Comparison of ENCODE assay signal across 17 mouse cellular contexts in the genomic region with DNA sequence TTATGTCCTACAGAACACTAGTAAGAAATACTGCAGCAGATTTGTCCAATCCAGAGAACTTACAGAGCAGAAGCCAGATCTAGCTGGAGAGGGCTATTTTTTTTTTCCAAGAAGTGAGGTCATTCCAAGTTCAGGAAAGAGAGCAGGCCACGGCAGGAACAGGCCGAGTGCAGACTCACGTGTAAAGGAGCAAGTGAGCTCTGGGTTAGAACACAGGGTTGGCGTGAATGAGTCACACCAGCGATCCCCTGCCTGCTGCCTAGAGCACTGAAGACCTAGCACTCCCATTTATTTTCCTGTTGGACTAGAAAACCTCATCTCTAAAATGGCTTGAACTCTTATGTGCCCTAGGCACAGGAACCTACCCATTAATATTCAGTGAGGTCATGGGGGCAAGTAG.
DNase-seq lines count a peak whose midpoint lies in the region; ATAC-seq lines count a peak whose summit lies in the region.
"Had no signal": no experiment of that assay in that cellular context is flagged by ENCODE, and none has a peak within 500 bp of the region (broad histone marks: within the 10 kb centered on the region; RNA-seq: fewer than 3 reads in every experiment).

No protein-coding gene starts in this region.

- peaks cover 51% of the 10 kb centered on the region for H3K4me1 ChIP-seq in heart, embryonic 12.5 days (replicated peaks)
- H3K4me1 ChIP-seq in kidney, embryonic 15.5 days = no peaks in the 10 kb centered on the region
- H3K4me1 ChIP-seq: limb, embryonic 12.5 days; neural tube, embryonic 12.5 days had no signal

- no peaks in the 10 kb centered on the region for H3K36me3 ChIP-seq in heart, embryonic 12.5 days
- H3K36me3 ChIP-seq in kidney, embryonic 15.5 days = no peaks in the 10 kb centered on the region
- H3K36me3 ChIP-seq: limb, embryonic 12.5 days; neural tube, embryonic 12.5 days had no signal

- H3K27me3 ChIP-seq in heart, embryonic 12.5 days (replicated peaks) = no peaks in the 10 kb centered on the region
- no peaks in the 10 kb centered on the region for H3K27me3 ChIP-seq in kidney, embryonic 15.5 days
- H3K27me3 ChIP-seq: limb, embryonic 12.5 days; neural tube, embryonic 12.5 days had no signal

- no peak overlapping the region for H3K4me2 ChIP-seq in heart, embryonic 12.5 days
- H3K4me2 ChIP-seq in kidney, embryonic 15.5 days = no peak overlapping the region
- H3K4me2 ChIP-seq: limb, embryonic 12.5 days; neural tube, embryonic 12.5 days had no signal

- 38% methylated on average over 5 of the region's 5 CpGs for WGBS in heart, embryonic 12.5 days
- WGBS in kidney, embryonic 15.5 days = 57% methylated on average over 5 of the region's 5 CpGs

- H3K9ac ChIP-seq in heart, embryonic 12.5 days = no peak overlapping the region
- no peak overlapping the region for H3K9ac ChIP-seq in kidney, embryonic 15.5 days
- H3K9ac ChIP-seq: limb, embryonic 12.5 days; liver, postnatal 0 days; neural tube, embryonic 12.5 days had no signal

- DNase-seq in heart, adult 8-10 months (ENCODE audit: low spot score) = no peak
- DNase-seq in 3T3-L1 (ENCODE audit: low read depth, low spot score) (peak; percentile 40), NIH3T3 (ENCODE audit: low read depth) (peak; percentile 32)
- no peak for DNase-seq in urinary bladder, postnatal 4 days (ENCODE audit: low spot score in 2 of 2)
- DNase-seq in cerebellum, adult 9-10 months = no peak
- DNase-seq: cerebellum, adult 18-20 months; gastrocnemius, postnatal 10 days; layer of hippocampus, postnatal 36 days; liver, postnatal 0 days; thymus, postnatal 25 days had no signal

- peak overlapping the region; percentile 54; the same call in 1 of the 2 replicates for H3K27ac ChIP-seq in heart, embryonic 12.5 days (ENCODE audit: poor library complexity, severe bottlenecking)
- peak overlapping the region; percentile 18; the same call in 1 of the 2 replicates for H3K27ac ChIP-seq in kidney, embryonic 15.5 days
- H3K27ac ChIP-seq: limb, embryonic 12.5 days; neural tube, embryonic 12.5 days had no signal

- no peaks in the 10 kb centered on the region for H3K9me3 ChIP-seq in heart, embryonic 12.5 days (replicated peaks)
- no peaks in the 10 kb centered on the region for H3K9me3 ChIP-seq in kidney, embryonic 15.5 days (replicated peaks)
- H3K9me3 ChIP-seq: limb, embryonic 12.5 days; neural tube, embryonic 12.5 days had no signal

- H3K4me3 ChIP-seq in heart, embryonic 12.5 days = no peak overlapping the region
- H3K4me3 ChIP-seq in kidney, embryonic 15.5 days (replicated peaks) = no peak overlapping the region
- H3K4me3 ChIP-seq: limb, embryonic 12.5 days; neural tube, embryonic 12.5 days had no signal

- ATAC-seq in heart, embryonic 12.5 days (ENCODE audit: insufficient number of reproducible peaks, low FRiP score) = no peak
- no peak for ATAC-seq in kidney, embryonic 15.5 days (replicated peaks; ENCODE audit: low FRiP score)
- ATAC-seq in megakaryocyte, adult 5-6 weeks (ENCODE audit: poor library complexity, severe bottlenecking) = no peak
- ATAC-seq: forebrain, embryonic 14.5 days; intestine, embryonic 16.5 days; liver, postnatal 0 days had no signal

Comparison
In these comparisons a context has a peak if more than half of its experiments do, and no peak if none do; other contexts are left out.
1. DNase-seq: peak in 3T3-L1 (single experiment) and NIH3T3 (single experiment); none in heart, adult 8-10 months (single experiment), urinary bladder, postnatal 4 days (0 of 2) and cerebellum, adult 9-10 months (single experiment).